Mouse (Mus musculus) gastrocnemius, postnatal 14 days (tissue): Measurements from ENCODE around the gene Glis1. TPM values are rescaled to one million over a fixed set of nuclear protein-coding genes. Genes with fewer than 3 reads are reported as not detected.

ENCODE experiments used
- DNase-seq: peaks from one replicate; pipeline ENCODE4 v3.0.0; 2021; ENCODE audit warnings: mixed read lengths
- intact Hi-C: fragments of 180-260 bp; cut with DNase I; formaldehyde crosslinking; loops from one replicate; pipeline ENCODE4 v1.15.1; 2025; ENCODE audit warnings: low total_unique reads
- long read RNA-seq, 2 experiments: library from polyadenylated mRNA; stranded (forward); transcript quantifications; one replicate each; pipeline ENCODE4 v2.0.0; 2021
- total RNA-seq, 2 experiments: library from RNA; stranded (reverse); gene quantifications; 2 replicates each; pipeline ENCODE4 v1.2.3; 2021

Glis1 gene
- under 1 TPM; 0.27 to 0.80 TPM for total RNA-seq
- long read RNA-seq, experiment 1: 0 reads
- long read RNA-seq, experiment 2, partial matches to known transcripts: 1 of 1 reads
- long read RNA-seq, experiment 2, other reads (novel, unspliced or antisense): 0 of 1 reads

GRCm38 (mm10) chr4:107434356-107435237 is at the start of gene Glis1:
Glis1 (plus strand) TSS chr4:107434591.
- peak; percentile 75 for DNase-seq
- intact Hi-C loops: no loop called here

- intact Hi-C loops: no loop called here
- DNase-seq: no peak
These were observed 47.4 kb upstream of the Glis1 start for GRCm38 (mm10) chr4:107387038-107387437.

DNA sequence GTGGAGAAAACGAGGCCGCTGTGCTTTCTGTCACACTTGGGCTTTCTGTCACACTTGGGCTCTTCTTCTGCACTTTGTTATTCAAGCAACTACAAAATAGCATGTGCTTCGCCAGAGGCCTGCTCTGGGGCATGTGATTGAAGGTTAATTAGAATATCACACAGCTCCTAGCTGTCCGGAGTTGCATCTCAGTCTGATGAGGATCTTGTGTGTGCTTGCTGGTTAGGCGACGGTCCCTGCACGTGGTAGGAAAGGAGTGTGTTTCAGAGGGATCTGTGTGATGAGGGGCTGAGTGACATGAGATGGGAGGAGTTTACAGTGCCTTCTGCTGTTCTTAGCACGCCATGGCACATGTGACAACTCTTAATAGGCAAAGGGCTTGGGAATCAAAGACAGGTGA is 46.9 kb upstream of the Glis1 start:
- DNase-seq: no peak
- intact Hi-C loops: no loop called here

- intact Hi-C loops: no loop called here
- DNase-seq: no peak
These were observed 46.1 kb upstream of the Glis1 start for GRCm38 (mm10) chr4:107388291-107388690.

GRCm38 (mm10) chr4:107389345-107389744 is 45.0 kb upstream of the Glis1 start:
- no peak for DNase-seq
- intact Hi-C loops: no loop called here

DNA sequence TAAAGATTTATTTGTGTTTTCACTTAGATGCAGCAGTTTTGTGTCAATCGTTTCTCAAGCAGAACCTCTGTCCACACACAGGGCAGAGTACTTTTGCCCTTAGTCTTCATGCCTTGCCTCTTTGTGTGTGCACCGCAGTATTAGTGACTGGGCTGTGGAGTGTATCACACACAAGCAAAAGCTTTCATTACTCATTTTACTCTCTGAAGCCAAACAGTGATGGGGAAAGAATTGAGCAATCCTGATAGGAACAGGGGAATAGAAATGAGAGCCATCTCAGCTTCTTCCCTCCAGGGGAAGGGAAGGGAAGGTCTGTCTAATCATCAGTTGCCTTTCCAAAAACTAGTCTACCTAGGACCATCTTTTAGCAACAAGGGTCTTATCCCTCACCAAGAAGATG is 40.6 kb upstream of the Glis1 start:
- intact Hi-C loops: no loop called here

DNA sequence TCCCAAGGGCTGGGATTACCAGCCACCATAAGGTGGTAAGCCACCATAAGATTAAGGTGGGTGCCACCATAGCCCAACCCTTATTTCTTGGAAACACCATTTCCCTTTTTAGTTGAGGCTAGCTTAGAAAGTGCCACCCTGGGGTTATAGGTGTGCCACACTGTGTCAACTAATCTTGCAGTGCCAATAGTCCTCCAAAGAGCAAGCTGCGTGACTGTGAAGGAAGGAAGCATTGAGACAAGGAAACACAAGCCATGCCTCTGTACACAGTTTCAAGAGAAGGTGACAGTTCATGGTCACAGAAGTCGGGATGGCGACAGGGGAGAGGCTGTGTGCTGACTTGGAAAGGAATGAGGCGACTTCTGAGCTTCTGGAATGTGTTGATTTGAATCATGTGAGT is 14.2 kb upstream of the Glis1 start:
- intact Hi-C loops: loop anchor here (5.0 kb wide), 1 partner anchor 237 kb away; no protein-coding TSS in a partner anchor
- DNase-seq: no peak

More for the DNA sequence above, 40.6 kb upstream of the Glis1 start:
- DNase-seq: no peak

- intact Hi-C loops: loop anchor here (5.0 kb wide), 1 partner anchor 236 kb away; no protein-coding TSS in a partner anchor
- DNase-seq: no peak
These were observed 12.7 kb upstream of the Glis1 start for GRCm38 (mm10) chr4:107421711-107422110.

DNA sequence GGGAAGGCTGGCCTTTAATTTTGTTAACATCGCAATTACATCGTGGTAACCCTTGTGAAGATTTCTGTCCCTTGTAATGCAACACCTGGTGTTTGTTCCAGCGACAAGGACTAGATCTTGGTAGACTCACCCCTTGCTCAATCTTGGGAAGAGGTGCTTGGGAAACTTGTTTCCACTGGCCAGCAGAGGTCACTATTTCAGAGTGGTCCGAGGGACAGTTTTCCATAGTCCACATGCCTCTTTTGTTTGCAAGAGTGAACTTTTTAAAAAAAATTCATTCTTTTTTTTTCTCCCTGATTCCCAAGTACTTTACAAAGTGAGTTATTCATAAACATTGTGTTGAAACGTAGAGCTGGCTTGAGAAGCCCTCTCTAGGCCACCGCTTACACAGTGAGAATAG is 12.2 kb upstream of the Glis1 start:
- intact Hi-C loops: loop anchor here (5.0 kb wide), 1 partner anchor 235 kb away; no protein-coding TSS in a partner anchor
- no peak for DNase-seq

DNA sequence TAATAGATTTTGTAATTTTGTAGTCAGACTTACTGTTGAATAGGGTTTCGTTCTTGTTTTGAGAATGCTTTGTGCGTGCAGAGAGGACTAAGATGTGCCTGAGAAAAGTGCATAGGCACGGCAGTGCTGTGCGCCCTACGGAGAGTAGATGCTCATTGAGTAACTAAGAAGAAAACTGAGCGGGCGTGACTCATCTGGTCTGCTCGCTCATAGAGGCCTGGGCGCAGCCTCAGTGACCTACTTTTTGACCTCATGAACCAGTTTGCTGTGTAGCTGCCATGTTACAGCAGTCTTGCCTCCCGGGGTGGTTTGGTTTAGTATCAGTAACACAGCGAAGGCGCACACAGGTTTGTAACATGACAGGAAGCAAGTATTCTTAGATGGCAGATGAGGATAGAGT is 8.8 kb upstream of the Glis1 start:
- DNase-seq: no peak
- intact Hi-C loops: no loop called here

DNA sequence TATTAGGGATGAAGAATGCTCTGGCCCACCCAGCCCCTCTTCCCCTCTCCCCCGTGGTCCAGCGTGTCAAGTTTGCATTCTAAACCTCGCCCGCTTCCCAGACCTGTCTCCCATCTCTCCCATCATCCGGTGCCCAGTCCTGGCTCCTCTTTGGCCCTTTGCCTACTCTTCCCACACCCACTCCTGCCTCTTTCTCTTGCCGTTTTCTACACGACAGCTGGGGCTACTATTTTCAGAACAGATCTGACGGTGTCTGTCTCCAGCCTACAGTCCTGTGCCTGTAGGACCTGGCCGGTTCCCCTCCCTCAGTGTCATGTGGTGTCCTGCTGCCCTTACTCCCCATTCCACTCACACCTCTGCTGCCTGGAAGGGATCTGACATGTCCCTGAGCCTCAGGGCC is 7.8 kb upstream of the Glis1 start:
- no peak for DNase-seq
- intact Hi-C loops: no loop called here

DNA sequence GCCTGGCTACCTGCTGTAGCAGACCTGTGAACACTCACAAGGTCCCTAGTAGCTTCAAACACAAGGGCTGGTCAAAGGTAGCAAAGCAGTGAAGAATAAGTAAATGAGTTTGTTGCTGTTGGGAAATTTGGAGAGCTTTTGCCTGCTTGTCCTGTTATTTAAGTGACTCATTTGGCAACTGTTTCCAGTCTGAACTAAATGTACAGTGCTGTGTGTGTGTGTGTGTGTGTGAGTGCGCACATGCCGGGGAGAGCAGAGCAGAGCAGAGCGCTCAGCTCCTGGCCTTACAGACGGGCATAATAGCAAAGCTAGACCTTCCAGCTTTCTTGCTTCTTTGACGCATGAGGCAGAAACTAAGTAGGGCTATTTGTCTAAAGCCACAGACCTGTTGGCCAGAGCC is 1.7 kb upstream of the Glis1 start:
- intact Hi-C loops: no loop called here

GRCm38 (mm10) chr4:107433998-107434355 is 414 bp upstream of the Glis1 start:
- no peak for DNase-seq
- intact Hi-C loops: no loop called here

More for the DNA sequence above, 1.7 kb upstream of the Glis1 start:
- no peak for DNase-seq

- no peak for DNase-seq
- intact Hi-C loops: no loop called here
These were observed 1.0 kb downstream of the Glis1 start for GRCm38 (mm10) chr4:107435238-107435946.

GRCm38 (mm10) chr4:107436476-107436875 is 2.1 kb downstream of the Glis1 start:
- intact Hi-C loops: no loop called here
- no peak for DNase-seq

DNA sequence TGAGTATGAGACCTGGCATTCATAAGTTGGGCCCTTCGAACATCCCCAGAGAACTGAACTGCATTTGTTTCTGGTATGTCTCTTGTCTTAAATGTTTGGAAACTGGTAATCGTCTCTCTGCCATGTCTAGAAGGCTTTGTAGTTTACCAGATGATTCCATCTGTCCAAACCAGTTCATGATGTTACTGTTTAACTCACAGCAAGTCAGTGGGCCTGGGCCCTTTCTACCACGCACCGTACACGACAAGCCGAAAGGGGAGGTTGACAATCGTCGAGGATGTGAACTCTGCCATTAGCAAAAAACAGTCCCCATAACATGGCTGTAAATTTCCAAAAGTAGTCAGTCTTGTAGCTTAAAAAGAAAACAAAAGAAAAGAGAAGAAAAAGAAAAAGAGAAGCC is 4.3 kb downstream of the Glis1 start:
- intact Hi-C loops: no loop called here

GRCm38 (mm10) chr4:107440306-107440705 is 5.9 kb downstream of the Glis1 start:
- no peak for DNase-seq
- intact Hi-C loops: no loop called here

More for the DNA sequence above, 4.3 kb downstream of the Glis1 start:
- no peak for DNase-seq

GRCm38 (mm10) chr4:107442288-107442687 is 7.9 kb downstream of the Glis1 start:
- intact Hi-C loops: no loop called here
- DNase-seq: no peak

DNA sequence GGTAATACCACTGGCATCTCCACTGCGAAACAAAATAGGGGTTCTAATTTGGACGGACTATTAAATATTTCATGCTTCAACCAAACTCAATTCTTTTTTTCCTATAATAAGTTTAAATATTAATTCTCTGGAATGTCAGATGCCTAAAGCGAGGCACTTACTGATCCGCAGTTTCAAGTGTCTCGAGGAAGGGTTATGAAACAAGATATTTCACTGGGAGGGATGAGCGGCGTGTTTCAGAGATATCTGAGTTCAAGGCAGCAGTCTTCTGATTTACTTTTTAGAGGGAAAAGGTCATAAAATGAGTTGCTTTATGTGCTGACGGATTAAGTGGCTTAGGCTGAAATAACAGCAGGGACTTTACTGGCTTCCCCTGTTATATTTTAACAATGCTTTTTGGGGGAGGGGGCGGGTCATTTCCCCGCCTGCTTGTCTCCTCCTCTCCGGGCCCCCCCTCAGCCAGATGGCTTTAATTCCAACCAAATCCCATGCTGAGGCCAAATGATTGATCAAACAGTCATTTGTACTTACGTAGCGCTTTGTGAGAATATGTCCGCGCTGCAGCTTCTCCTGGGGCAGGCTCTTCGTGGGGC is 8.6 kb downstream of the Glis1 start:
- intact Hi-C loops: no loop called here
- DNase-seq: no peak

DNA sequence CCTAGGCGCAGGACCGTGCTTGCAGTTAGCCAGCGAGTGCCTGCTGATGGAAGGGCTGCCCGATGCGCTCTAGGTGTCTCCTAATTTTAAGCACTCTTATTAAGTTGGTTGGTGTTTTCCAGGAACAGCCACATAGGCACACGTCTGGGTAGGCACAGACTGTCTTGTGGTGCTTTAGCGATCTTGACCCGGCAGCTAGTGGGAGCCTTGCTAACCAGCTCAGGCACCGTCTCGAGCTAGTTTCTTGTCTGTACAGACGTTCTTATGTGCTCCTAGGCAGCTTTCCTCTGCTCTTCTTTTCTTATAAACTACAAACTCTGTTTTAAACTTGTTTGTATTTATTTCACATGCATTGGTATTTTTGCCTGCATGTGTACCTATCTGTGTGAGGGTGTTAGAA is 9.2 kb downstream of the Glis1 start:
- intact Hi-C loops: no loop called here
- no peak for DNase-seq
